Mouse (Mus musculus) ES-Bruce4 (cell line): ENCODE measurements around the gene Zfp628.

Experiments
- CTCF ChIP-seq: IDR thresholded peaks from one replicate; pipeline ENCODE4 v1.8.1; 2011; ENCODE audit warnings: low read depth, low read length
- POLR2A ChIP-seq: IDR thresholded peaks from one replicate; pipeline ENCODE4 v1.8.1; 2011; ENCODE audit warnings: low read length; ENCODE audit not compliant: insufficient read depth

GRCm38 (mm10) chr7:4917494-4917893, 2.5 kb downstream of the Zfp628 start:
- TF ChIP-seq POLR2A (no peak), CTCF (no peak)
